8 mouse cellular contexts compared by ENCODE assay signal in the genomic region with DNA sequence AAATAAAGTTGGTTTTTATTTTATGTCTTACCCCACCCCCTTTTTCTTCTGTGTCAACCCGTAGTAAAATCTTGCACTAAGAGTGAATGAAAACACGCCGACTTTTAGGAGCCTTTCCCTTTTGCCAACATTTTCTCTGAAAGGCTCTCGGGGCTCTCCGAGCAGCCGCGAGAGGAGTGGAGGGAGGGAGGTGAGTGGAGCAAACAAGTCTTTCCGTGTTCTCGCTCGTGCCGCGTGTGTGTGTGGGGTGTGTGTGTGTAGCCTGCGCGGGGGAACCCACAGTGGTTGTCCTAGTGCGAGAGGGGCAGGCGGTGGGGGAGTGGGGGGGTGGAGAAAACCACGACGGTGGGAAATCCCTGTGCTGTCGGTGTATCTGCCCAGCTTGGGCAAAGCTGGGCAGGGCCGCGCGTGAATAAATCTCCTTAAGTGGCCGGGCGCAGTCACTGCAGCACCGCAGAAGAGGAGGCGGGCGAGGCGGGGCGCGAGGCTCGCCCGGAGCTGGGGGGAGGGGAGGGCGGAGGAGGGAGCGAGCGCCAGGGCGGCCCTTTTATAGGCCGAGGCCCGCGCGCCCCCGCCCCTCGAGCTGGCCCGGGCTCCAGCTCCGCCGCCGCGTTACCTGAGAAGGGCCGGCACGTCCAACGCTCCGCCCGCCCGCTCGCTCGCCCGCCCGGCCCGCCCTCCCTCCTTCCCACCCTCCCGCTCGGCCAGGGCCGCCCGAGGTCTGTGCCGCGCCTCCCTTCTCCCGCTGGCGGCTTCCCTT. TPM values are rescaled to one million over a fixed set of nuclear protein-coding genes. Genes with fewer than 3 reads are reported as not detected.
A peak's percentile ranks its signal among the peaks of the same experiment; 100 is the strongest.
DNase-seq lines count a peak whose midpoint lies in the region; ATAC-seq and TF ChIP-seq lines count a peak whose summit lies in the region.

No protein-coding gene starts in this region.

- TF ChIP-seq POLR2A in heart, adult 2 months (IDR thresholded peaks at IDR 0.05; ENCODE audit: insufficient read depth, low read depth, low read length): 0 out of 2 replicates have a peak, but pooled peaks have one; percentile 12

- H3K36me3 ChIP-seq in embryonic facial prominence, embryonic 14.5 days (ENCODE audit: control insufficient read depth, insufficient read depth, low read length): no peaks in the 10 kb centered on the region
- peaks cover 5% of the 10 kb centered on the region for H3K36me3 ChIP-seq in heart, adult 2 months (ENCODE audit: control insufficient read depth, insufficient read depth, low read length)
- H3K36me3 ChIP-seq in kidney, embryonic 14.5 days (ENCODE audit: control insufficient read depth, insufficient read depth, low read length): no peaks in the 10 kb centered on the region
- H3K36me3 ChIP-seq in limb, embryonic 15.5 days: no peaks in the 10 kb centered on the region
- H3K36me3 ChIP-seq in midbrain, postnatal 0 days (ENCODE audit: insufficient read depth, low read length): no peaks in the 10 kb centered on the region
- no peaks in the 10 kb centered on the region for H3K36me3 ChIP-seq in splenic B cell, adult 2 months (ENCODE audit: control insufficient read depth, insufficient read depth, low read length, poor library complexity, severe bottlenecking)

- DNase-seq in A20 (ENCODE audit: low read depth, low spot score): peak; percentile 93
- peak; percentile 81 to 84 for DNase-seq in adrenal gland, postnatal 4 days (ENCODE audit: low spot score in 2 of 2)
- peak; percentile 97 for DNase-seq in embryonic facial prominence, embryonic 14.5 days (ENCODE audit: low spot score)
- peak; percentile 94 to 96 for DNase-seq in heart, adult 2 months
- peak; percentile 95 for DNase-seq in midbrain, postnatal 0 days (ENCODE audit: low spot score)
- DNase-seq in splenic B cell, adult 2 months (ENCODE audit: low read depth, low spot score): peak; percentile 92

- H3K4me2 ChIP-seq in embryonic facial prominence, embryonic 14.5 days (ENCODE audit: low read depth, low read length): peak overlapping the region; percentile 54
- H3K4me2 ChIP-seq in kidney, embryonic 14.5 days (replicated peaks; ENCODE audit: low read depth, low read length): peak overlapping the region; percentile 62
- H3K4me2 ChIP-seq in limb, embryonic 15.5 days: peak overlapping the region; percentile 50
- H3K4me2 ChIP-seq in midbrain, postnatal 0 days (ENCODE audit: low read depth, low read length, poor library complexity, severe bottlenecking): peak overlapping the region; percentile 61

- peaks cover 14% of the 10 kb centered on the region; the same call in 1 of the 2 replicates for H3K4me1 ChIP-seq in embryonic facial prominence, embryonic 14.5 days (ENCODE audit: control insufficient read depth, insufficient read depth, low read length)
- peaks cover 2% of the 10 kb centered on the region for H3K4me1 ChIP-seq in heart, adult 2 months (ENCODE audit: control insufficient read depth, insufficient read depth, low read length)
- peaks cover 18% of the 10 kb centered on the region; the same call in 1 of the 2 replicates for H3K4me1 ChIP-seq in kidney, embryonic 14.5 days (ENCODE audit: control insufficient read depth, insufficient read depth, low read length)
- peaks cover 12% of the 10 kb centered on the region for H3K4me1 ChIP-seq in limb, embryonic 15.5 days
- H3K4me1 ChIP-seq in midbrain, postnatal 0 days (ENCODE audit: insufficient read depth, low read length): peaks cover 3% of the 10 kb centered on the region; the same call in 1 of the 2 replicates

- intact Hi-C loops in heart, adult 2 months (cut with DNase I): loop anchor here (1.0 to 5.0 kb wide), 4 partner anchors 74 to 189 kb away; no protein-coding TSS in a partner anchor

- H3K27ac ChIP-seq in embryonic facial prominence, embryonic 14.5 days (replicated peaks; ENCODE audit: low read depth, low read length): peak overlapping the region; percentile 100
- H3K27ac ChIP-seq in heart, adult 2 months: peak overlapping the region; percentile 97
- peak overlapping the region; percentile 99 for H3K27ac ChIP-seq in kidney, embryonic 14.5 days (ENCODE audit: low read depth, low read length)
- H3K27ac ChIP-seq in limb, embryonic 15.5 days: peak overlapping the region; percentile 100
- peak overlapping the region; percentile 100 for H3K27ac ChIP-seq in midbrain, postnatal 0 days (ENCODE audit: low read depth, low read length)

- H3K27me3 ChIP-seq in embryonic facial prominence, embryonic 14.5 days (replicated peaks; ENCODE audit: control insufficient read depth, insufficient read depth, low read length): no peaks in the 10 kb centered on the region
- no peaks in the 10 kb centered on the region for H3K27me3 ChIP-seq in heart, adult 2 months (ENCODE audit: control insufficient read depth, insufficient read depth, low read length)
- H3K27me3 ChIP-seq in kidney, embryonic 14.5 days (ENCODE audit: control insufficient read depth, insufficient read depth, low read length): no peaks in the 10 kb centered on the region
- H3K27me3 ChIP-seq in limb, embryonic 15.5 days: no peaks in the 10 kb centered on the region
- no peaks in the 10 kb centered on the region for H3K27me3 ChIP-seq in midbrain, postnatal 0 days (ENCODE audit: insufficient read depth, low read length)
- no peaks in the 10 kb centered on the region for H3K27me3 ChIP-seq in splenic B cell, adult 2 months (ENCODE audit: control insufficient read depth, insufficient read depth, low read length, poor library complexity, severe bottlenecking)

- no peak for TF ChIP-seq EP300 in heart, adult 2 months (IDR thresholded peaks at IDR 0.05; ENCODE audit: insufficient read depth, low read depth, low read length)

- WGBS in embryonic facial prominence, embryonic 14.5 days: 0% methylated on average over 17 of the region's 66 CpGs
- under 1% methylated on average over 39 of the region's 66 CpGs for WGBS in heart, adult 2 months
- under 1% methylated on average over 37 of the region's 66 CpGs for WGBS in kidney, embryonic 14.5 days
- WGBS in limb, embryonic 15.5 days: under 1% methylated on average over 32 of the region's 66 CpGs
- under 1% methylated on average over 42 of the region's 66 CpGs for WGBS in midbrain, postnatal 0 days

- peaks cover 2% of the 10 kb centered on the region; the same call in 1 of the 2 replicates for H3K79me2 ChIP-seq in heart, adult 2 months (replicated peaks; ENCODE audit: control insufficient read depth, insufficient read depth, low read length)

- TF ChIP-seq CTCF in heart, adult 2 months (IDR thresholded peaks at IDR 0.05): peak; percentile 48
- no peak; the same call in none of the 2 replicates for TF ChIP-seq CTCF in midbrain, postnatal 0 days (IDR thresholded peaks at IDR 0.05)

- peak; percentile 93 for ATAC-seq in embryonic facial prominence, embryonic 14.5 days (ENCODE audit: low read depth)
- peak; percentile 95 for ATAC-seq in kidney, embryonic 14.5 days (ENCODE audit: low FRiP score, low TSS enrichment)
- ATAC-seq in limb, embryonic 15.5 days (ENCODE audit: insufficient number of reproducible peaks, low FRiP score, low TSS enrichment, low read depth): peak; percentile 91
- peak; percentile 91 for ATAC-seq in midbrain, postnatal 0 days (ENCODE audit: low FRiP score)

- H3K9ac ChIP-seq in embryonic facial prominence, embryonic 14.5 days (ENCODE audit: low read depth, low read length): peak overlapping the region; percentile 95
- peak overlapping the region; percentile 91 for H3K9ac ChIP-seq in heart, adult 2 months (ENCODE audit: low read depth, low read length)
- peak overlapping the region; percentile 95 for H3K9ac ChIP-seq in kidney, embryonic 14.5 days (ENCODE audit: low read depth, low read length)
- peak overlapping the region; percentile 85 for H3K9ac ChIP-seq in limb, embryonic 15.5 days
- H3K9ac ChIP-seq in midbrain, postnatal 0 days (replicated peaks; ENCODE audit: low read length, poor library complexity, severe bottlenecking): peak overlapping the region; percentile 95

- H3K4me3 ChIP-seq in embryonic facial prominence, embryonic 14.5 days (ENCODE audit: low read depth, low read length): peak overlapping the region; percentile 83
- H3K4me3 ChIP-seq in heart, adult 2 months: peak overlapping the region; percentile 76
- H3K4me3 ChIP-seq in kidney, embryonic 14.5 days (ENCODE audit: low read length): peak overlapping the region; percentile 63
- H3K4me3 ChIP-seq in limb, embryonic 15.5 days: peak overlapping the region; percentile 91
- H3K4me3 ChIP-seq in midbrain, postnatal 0 days (ENCODE audit: low read depth, low read length): peak overlapping the region; percentile 53

- 0 out of 2 replicates have a peak, but pooled peaks cover 5% of the 10 kb centered on the region for H3K9me3 ChIP-seq in embryonic facial prominence, embryonic 14.5 days (ENCODE audit: control insufficient read depth, low read length)
- peaks cover 3% of the 10 kb centered on the region for H3K9me3 ChIP-seq in kidney, embryonic 14.5 days (ENCODE audit: control insufficient read depth, low read length)
- H3K9me3 ChIP-seq in limb, embryonic 15.5 days: no peaks in the 10 kb centered on the region
- no peaks in the 10 kb centered on the region for H3K9me3 ChIP-seq in midbrain, postnatal 0 days (ENCODE audit: low read length)

RNA-seq across cellular contexts. Expression of gene Rev3l, which starts 0.8 kb away (rescaled TPM):
- 10 to 100 TPM; 48.6 to 52.9 TPM for total RNA-seq in adrenal gland, postnatal 4 days (2021)
- polyA plus RNA-seq in embryonic facial prominence, embryonic 14.5 days (2014; fragmentation: Nextera tagmentation; extraction: Ambion mirVana): 27.4 and 27.8 TPM in 2 replicates
- total RNA-seq in heart, adult 2 months (2021): 10 to 100 TPM in 1 of 2 experiments, 1 to 10 TPM in 1; 9.5 to 12.9 TPM
- 5.9 and 13.4 TPM in 2 replicates for polyA plus RNA-seq in heart, adult 2 months (2012; rRNA removed)
- polyA plus RNA-seq in kidney, embryonic 14.5 days (2014; fragmentation: Nextera tagmentation; extraction: Ambion mirVana): 25.0 and 30.2 TPM in 2 replicates
- 14.7 and 16.1 TPM in 2 replicates for polyA plus RNA-seq in limb, embryonic 15.5 days (2015; fragmentation: Nextera tagmentation; extraction: Ambion mirVana)
- 151 and 175 TPM in 2 replicates for total RNA-seq in midbrain, postnatal 0 days (2014; rRNA removed)
- 30.3 and 34.9 TPM in 2 replicates for polyA plus RNA-seq in midbrain, postnatal 0 days (2015; fragmentation: Nextera tagmentation; extraction: Ambion mirVana)

Comparison
In these comparisons a context has a peak if more than half of its experiments do, and no peak if none do; other contexts are left out.
1. Peak in every context shown above with its lines: DNase-seq, ATAC-seq, H3K4me3 ChIP-seq and H3K27ac ChIP-seq.